Mouse (Mus musculus) megakaryocyte progenitor cell, adult 5-6 weeks (primary cell): ENCODE measurements around the gene Scyl2. TPM values are rescaled to one million over a fixed set of nuclear protein-coding genes. Genes with fewer than 3 reads are reported as not detected.
A peak's percentile ranks its signal among the peaks of the same experiment; 100 is the strongest.
"Not testable (repeated sequence)": the region's sequence is repeated elsewhere in the genome, so short reads cannot be mapped to it uniquely, and the experiment has no call there.

Source experiments
- ATAC-seq: replicated peaks from 2 replicates; pipeline ENCODE4 v1.8.0; 2016; ENCODE audit warnings: mild to moderate bottlenecking, moderate TSS enrichment, inconsistent platforms; ENCODE audit not compliant: poor library complexity
- total RNA-seq, 2 experiments: library from RNA; stranded (forward) in 1 of 2; stranded (reverse) in 1 of 2; fragments of 157-497, 149-512 nt in 1 of 2; fragments of 200-1000 nt in 1 of 2; gene quantifications; 2 replicates each; pipeline versions ENCODE4 v1.2.3 to v1.2.4; 2015 to 2017

Gene Scyl2
- total RNA-seq (2015) (21.6 and 28.6 TPM in 2 replicates), total RNA-seq (2017) (24.7 and 28.8 TPM in 2 replicates)

DNA sequence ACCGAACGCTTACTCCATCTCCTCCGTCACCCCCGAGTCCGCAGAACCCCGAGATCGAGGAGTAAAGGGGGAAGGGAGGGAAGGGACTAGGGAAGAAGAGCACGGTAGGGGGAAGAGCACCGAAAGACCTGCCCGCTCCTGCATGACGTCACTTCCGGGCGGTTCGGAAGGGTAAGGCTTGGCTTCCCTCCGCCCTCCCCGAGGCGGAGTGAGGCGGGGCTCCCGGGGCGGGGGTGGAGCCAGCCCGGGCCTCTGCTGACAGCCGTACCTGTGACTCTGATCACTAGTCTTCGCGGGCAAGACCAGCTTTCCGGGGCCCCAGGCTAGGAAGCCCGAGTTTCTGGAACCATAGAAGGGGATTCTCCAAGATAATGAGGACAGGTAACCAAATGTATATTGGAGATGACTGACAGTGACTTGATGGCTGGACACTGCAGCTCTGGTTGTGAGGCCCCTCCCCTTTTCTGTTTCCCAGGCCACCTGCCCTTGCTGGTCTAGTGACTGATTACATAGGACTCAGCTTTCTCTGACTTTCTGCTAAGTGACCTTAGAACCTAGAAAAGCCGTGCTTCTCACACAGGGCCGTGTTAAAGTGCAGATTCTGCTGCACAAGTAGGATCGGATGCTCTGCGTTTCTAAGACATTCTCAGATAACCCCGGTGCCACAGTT is at the start of gene Scyl2:
TSS of gene Scyl2 (minus strand) at position 147 of the 670 bp plus-strand sequence.
- ATAC-seq, result peak; percentile 88

DNA sequence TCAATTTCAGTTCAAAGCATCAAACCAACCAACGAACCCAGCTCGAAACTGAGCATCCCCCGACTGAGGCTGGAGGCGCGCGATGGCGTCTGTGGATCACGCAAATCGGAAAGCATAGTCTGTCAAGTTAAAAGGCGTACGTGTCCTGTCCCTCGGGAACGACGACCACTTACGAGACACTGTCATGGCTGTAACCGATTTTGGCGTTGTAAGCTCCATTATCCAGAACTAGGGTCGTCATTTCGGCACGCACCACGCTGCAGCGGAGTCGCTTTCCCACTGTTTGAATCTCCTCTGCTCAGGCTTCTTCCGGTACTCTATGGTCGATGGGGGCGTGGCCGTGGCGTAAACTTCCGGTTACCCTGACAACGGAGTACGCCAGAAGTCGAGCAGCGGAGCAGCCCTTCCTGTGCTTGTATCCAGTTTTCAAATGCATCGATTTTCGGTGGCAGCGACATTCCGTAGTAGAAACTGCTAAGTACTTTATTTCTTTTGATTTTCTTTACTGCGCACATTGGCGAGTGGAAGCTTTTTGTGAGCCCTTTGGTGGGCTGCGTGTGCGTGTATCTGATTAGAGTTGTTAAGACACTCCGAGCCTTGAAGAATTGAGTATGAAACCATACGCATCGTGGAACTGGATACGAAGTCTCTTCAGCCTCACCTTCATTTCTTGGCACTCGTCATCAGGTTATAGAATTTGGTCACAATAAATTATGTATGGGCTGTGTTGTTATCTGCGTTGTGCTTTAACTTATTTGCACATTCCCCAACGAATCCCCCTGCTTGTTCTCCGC is 46.1 kb upstream of the Scyl2 start, which contains the start of gene Actr6:
TSS of gene Actr6 (minus strand) at position 295 of the 794 bp plus-strand sequence.
- ATAC-seq, result peak; percentile 98

DNA sequence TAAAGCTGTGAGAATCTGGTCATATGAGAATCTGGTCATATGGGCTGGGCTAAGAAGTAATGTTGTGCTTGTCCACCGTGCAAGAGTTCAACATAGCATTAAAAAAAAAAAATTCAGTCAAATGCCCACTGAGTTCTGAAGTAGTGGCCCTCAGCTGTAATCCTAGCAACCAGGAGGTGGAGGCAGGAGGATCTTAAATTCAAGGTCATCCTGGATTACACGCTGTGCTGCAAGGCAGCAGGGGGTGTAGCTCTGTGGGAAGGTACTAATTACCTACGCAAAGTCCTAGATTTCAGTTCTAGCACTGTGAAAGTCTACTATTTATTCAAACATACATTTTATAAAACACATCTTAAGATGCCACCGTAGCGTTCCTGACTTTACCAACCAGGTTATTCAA is 45.3 kb upstream of the Scyl2 start:
- ATAC-seq, result peak; percentile 18; the same call in 1 of the 2 replicates

DNA sequence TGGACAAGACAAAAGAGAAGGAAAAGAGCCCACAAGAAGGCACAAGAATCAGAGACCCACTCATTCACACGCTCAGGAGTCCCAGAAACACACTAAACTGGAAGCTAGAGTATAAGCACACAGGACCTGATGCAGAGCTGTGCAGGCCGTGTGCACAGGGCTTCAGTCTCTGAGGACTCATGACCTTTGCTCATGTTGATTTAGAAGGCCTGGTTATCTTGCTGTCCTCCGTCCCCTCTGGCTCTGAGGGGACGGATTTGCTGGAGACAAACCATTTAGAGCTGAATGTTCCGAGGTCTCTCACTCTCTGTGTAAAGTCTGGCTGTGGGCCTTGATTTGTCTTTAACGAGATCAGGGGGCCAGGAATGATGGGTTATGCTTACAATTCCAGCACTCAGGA is 44.3 kb upstream of the Scyl2 start:
- no peak for ATAC-seq

DNA sequence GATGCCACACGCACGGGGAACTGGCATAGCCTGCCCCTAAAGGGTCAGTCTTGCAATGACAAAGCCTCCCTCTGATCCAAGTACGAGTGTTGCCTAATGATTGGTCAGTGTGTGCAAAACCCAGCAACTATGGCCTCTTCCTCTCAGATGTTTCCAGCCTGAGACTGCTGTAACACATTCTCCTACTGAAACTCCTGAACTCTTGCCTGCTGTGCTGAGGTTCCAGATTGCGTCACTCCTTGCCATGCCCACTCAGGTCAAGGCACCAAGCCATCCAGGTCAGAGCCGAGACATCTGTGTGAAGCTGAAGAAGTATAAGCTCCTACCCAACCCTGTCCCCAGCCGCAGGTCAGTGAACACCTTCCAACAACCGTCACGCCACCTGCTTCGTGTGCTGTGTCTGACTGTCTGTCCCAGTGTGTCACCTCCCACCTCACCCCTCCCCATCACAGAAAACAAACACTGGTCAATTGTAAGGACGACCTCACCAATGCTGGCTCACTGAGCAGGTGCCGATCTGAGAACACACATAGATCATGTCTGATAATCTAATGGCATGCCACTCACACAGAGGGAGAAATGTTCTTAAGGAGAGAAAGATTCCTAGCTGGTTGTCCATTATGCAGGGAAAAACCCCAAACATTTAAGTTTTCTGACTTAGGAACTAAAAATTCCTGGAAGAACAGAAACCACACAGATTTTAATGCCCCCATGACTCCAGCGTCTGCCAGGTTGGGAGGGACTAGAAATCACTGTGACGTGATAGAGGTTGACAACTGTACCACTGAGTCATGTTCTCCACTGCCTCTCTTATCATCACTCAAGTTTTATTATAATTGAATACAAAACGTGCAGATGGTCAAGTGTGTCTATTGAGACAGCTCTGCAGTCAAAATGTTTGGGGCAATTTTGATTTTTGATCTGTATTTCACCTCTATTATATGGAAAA is 36.4 kb upstream of the Scyl2 start:
- peak; percentile 69 for ATAC-seq

DNA sequence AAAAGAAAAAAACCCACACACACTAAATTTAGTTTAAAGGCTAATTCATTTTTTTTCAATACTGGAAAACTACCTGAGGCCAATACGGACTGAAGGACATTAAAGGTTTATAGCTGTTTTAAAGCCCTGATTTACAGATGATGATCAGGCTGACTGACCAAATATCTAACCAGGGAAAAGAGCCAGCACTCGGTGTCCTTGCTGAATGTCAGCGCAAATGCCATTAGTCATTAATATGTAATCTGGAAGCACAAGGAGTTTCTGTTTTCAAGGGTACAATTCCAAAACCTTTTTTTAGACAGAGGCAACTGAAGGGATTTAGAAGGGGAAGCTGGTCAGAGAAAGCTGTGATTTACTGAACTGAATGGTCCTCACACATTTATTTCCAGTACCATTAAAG is 34.7 kb upstream of the Scyl2 start:
- no peak for ATAC-seq

DNA sequence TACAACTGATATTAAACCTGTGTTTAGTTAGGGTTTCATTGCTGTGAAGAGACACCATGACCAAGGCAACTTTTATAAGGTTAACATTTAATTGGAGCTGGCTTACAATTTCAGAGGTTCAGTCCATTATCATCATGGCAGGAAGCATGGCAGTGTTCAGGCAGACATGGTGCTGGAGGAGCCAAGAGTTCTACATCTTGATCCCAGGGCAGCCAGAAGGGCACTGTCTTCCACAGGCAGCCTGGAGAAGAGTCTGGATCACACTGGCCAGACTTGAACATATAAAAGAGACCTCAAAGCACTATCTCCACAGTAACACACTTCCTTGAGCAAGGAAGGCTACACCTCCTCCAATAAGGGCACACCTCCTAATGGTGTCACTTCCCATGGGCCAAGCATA is 34.2 kb upstream of the Scyl2 start:
- ATAC-seq, result no peak

DNA sequence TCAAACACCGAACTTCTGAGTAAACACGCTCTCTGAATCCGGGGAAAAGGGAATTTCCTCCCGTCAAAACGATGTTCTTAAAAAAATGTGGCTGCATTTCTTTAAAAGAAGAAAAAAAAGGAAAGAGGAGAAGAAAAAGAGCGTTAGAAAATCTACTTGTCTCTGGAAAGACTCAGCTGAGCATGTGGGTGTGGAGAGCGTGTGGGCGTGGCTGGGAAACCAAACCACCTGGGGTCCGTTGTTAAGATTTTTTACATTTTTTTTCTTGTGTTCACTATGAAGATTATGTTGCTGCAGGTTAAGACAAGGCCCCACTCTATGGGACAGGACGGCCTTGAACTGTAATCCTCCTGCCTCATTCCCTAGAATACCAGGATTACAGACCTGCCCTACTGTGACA is 28.8 kb upstream of the Scyl2 start:
- ATAC-seq, result no peak

DNA sequence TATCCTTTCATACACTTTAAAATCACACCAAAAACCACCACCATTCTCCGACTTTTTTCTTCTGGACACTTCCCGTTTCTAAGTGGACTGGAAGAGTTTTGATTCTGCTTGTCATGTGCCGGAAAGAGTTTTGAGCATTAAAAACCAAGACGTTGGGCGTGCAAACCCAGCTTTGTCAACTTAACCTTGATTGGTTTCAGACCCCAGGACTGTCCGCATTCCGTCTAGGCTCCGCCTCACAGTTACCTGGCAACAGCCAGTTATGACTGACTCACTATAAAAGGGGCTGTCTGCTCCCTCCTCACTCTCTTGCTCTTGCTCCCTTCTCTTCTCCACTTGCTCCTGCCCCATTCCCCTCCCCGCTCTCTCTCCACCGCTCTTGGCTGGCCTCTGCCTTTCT is 22.6 kb upstream of the Scyl2 start:
- peak; percentile 73 for ATAC-seq

DNA sequence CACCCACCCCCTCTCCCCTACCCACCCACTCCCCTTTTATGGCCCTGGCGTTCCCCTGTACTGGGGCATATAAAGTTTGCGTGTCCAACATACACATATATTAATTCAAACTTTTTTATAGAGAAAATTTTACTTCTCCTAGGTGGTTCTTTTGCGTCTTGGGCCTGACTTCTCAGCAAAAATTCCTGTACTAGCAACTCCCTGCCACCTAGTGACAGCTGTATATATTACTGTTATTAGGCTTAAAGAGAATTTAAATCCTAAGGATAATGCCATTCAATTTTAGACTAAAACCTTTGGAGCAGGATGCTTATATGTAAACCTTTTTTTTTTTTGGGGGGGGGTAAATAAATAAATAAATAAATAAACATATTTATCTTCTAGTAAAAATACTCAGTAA is 21.3 kb upstream of the Scyl2 start:
- peak; percentile 52; the same call in 1 of the 2 replicates for ATAC-seq

DNA sequence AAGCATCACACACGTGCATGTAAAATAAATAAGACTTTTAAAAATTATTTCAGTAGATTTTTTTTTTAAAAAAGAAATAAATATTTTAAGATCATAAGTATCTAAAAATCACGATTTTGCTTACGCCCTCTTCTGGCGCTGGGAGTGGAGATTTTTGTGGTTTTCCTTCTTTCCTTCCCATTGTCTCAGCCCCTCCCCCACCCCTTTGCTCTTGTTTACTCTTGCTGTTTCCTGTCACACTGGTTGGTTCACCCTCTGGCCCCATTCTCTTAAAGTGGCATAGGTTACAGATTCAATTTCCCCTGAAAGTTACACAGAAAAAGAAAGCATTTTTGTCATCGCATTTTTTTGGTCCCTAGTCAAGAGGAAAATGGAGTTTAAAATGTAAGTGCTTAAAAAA is 17.0 kb upstream of the Scyl2 start:
- peak; percentile 66 for ATAC-seq

DNA sequence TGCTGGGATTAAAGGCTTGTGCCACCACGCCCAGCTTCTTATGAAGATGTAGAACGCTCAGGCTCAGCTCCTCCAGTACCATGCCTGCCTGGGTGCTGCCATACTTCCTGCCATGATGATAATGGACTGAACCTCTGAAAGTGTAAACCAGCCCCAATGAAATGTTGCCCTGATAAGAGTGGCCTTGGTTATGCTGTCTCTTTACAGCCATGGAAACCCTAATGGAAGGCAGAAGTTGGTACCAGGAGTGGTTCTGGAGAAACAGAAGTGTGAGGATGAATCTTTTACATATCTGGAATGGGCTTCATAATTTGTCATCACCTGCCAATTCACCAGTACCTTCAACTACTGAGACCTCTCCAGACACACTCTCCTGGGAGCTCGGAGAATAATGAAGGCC is 11.9 kb upstream of the Scyl2 start:
- ATAC-seq, result no peak

DNA sequence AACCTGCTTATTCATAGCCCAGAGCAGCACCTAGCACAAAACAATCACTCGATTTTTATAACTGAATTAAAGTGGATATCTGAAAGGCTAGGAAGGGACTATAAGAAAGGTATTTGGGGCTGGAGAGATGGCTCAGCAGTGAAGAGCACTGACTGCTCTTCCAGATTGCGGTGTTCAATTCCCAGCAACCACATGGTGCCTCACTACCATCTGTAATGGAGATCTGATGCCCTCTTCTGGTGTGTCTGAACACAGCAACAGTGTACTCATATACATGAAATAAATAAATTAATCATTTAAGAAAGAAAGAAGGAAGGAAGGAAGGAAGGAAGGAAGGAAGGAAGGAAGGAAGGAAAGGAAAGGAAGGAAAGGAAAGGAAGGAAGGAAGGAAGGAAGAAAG is 10.2 kb upstream of the Scyl2 start:
- not testable (repeated sequence) for ATAC-seq

DNA sequence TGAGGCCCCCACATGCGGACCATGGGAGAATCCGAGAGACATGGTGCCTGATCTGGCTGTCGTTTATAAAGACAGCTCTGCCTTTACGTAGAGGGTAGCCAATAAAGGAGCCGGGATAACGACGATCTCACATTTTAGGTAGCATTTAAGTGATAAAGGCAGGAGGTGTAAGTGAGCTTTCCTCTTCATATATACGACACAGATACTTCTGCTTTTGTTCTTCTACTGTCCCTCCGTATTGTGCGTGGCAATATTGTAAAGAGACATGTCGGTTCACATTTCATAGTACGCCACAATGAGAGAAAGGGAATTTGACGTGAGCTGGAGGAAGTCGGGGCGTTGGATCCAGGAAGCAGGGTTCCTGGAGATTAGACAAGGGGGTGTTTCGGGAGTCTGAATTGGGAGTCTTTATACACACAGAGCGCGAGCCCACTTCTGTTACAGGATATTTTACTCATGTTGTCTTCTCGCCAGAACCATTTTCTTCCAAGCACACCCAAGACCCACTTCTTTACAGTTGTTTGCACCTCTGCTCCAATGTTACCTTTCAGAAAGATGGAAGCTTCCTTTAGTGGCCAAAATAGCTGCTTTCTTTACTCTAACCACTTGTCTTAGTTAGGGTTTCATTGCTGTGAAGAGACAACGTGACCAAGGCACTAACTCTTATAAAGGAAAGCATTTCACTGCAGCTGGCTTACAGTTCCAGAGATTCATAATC is 9.3 kb upstream of the Scyl2 start:
- peak; percentile 79 for ATAC-seq

DNA sequence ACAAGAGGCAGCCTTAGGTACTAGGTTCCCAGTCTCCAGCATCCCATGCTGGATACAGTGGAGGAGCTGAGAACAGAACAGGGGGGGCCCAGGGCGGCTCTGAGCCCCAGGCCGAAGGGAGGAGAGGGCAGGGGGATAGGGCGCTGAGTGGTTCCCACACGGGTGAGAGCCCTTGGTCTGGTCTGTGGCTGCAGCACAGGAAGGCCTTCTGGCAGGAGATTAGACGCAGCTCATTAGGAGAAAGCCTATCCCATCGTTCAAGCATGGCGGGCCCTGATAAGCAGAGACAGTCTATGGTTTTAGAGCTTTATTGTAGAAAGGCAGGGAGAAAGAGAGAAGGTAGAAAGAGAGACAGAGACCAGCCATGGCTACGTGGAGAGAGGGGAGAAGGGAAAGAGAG is 3.9 kb upstream of the Scyl2 start:
- ATAC-seq, result peak; percentile 24; the same call in 1 of the 2 replicates

DNA sequence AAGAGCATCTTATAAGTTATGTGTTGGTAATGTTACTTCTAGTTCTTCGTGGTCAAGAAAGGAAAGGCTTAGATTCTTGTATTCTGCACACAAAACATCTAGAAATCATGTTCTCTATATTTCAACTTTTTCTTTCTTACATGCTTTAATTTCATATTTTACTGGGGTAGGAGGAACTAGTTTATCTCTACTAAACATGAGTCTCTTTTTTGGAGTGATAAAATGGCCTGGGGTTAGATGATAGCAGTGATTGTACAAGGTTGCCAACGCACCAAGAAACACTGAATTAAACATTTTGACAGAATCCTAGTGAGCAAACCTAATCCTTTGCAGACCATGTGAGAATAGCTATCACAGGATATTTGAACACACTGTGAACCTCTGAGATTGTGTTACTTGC is 1.4 kb upstream of the Scyl2 start:
- ATAC-seq, result 0 out of 2 replicates have a peak, but pooled peaks have one; percentile 18

DNA sequence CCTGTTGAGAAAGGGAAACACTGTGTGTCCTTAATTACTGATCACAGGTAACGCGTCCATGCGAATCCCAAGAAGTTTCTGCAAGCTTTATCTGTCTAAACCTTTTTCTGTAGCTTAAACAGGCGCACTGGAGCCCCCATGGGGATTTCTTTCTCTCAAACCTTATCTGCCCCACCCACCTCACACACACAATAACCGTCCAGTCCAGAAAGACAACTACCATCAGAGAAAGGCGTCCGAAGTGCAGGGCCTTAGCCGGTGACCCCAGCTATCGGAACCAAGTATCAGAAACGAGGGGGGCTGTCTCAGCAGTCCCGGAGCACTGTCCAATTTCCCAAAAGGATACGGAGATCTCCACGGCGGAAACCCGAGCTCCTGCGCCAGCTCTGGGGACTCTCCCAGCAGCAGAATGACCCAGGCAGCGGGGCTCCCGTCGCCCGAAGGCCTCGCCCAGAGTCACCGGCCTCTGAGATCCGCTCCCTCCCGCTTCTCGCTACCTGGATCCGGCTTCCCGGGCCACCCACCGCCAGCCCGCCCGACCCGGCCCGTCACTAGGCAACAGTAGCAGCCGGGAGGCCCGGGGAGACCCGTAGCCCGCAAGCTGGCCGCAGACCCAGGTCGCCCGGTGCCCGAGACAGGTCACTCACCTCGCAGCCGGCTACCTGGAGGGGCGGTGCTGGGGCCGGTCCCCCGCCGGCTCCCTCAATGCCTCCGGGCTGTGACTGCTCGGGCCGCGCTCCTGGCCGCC is 520 bp downstream of the Scyl2 start:
- peak; percentile 15 for ATAC-seq

DNA sequence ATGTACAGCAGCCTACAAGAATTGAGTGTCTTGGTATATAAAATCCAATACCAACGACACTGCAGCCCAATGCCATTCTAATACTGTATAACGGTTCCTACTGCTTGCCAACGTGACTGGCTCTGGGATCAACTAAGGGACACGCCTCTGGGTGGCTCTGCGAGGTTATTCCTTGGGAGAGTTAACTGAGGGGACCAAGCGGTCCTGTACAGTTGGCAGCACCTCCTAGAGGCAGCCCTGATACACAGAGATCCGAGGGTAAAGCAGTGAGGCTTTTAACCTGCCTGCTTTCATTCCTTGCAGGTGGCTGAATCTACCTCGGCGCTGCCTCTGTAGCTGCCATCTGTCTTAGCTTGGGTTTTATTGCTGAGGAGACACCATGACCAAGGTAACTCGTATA is 3.1 kb downstream of the Scyl2 start:
- no peak for ATAC-seq

DNA sequence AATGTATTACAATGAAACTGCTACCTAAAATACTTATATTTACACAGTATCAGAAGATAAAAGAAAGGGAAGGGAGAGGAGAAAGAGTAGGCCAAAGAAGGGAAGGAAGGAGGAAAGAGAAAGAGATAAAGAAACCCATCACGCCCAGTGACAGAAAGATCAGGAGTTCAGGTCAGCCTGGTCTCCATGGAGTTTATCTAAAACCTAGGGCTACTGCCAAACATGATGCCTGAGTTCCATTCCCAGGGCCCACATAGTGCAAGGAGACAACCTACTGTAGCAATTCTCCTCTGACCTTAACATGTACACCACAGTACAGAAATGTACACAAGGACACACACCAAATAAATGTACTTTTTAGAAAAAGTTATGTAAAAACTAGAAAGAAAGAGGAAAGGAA is 3.9 kb downstream of the Scyl2 start:
- ATAC-seq, result no peak

DNA sequence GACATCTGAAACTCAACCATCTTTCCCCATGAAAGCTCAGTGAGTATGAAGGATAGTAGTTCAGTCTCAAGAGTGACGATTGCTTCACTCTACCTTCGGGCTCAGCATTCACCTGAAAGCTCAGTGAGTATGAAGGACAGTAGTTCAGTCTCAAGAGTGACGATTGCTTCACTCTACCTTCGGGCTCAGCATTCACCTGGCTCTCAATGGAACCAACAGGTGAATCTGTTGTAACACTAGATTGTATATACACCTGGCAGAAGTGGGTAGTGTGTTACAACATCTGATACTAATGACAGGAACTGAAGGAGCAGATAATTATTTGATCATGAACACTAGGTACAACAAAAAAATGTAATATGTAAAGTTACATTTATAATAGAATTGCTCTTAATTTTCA is 4.4 kb downstream of the Scyl2 start:
- no peak for ATAC-seq
